Mouse (Mus musculus): ENCODE measurements at regions not wholly inside any gene's neighbourhood (a gene's known extent, or its start where the extent isn't known, plus 50 kb on each side); places are given as distances from the start of the nearest gene placed in this dataset.

- DNase-seq (ENCODE audit: low read depth): no peak
Measured at GRCm38 (mm10) chr3:50643068-50643467, 199.7 kb upstream of the Slc7a11 start.

GRCm38 (mm10) chr3:50639907-50640323 is 196.5 kb upstream of the Slc7a11 start:
- DNase-seq (ENCODE audit: low read depth): no peak

- no peak for DNase-seq (ENCODE audit: low read depth)
Measured at GRCm38 (mm10) chr3:50634457-50635075, 191.2 kb upstream of the Slc7a11 start.

- no peak for DNase-seq (ENCODE audit: low read depth)
Measured at GRCm38 (mm10) chr3:50631286-50631685, 187.9 kb upstream of the Slc7a11 start.

GRCm38 (mm10) chr3:50628092-50628696 is 184.8 kb upstream of the Slc7a11 start:
- peak; percentile 98 for DNase-seq (ENCODE audit: low read depth)

- peak; percentile 31 for DNase-seq (ENCODE audit: low read depth)
Measured at GRCm38 (mm10) chr3:50621176-50621575, 177.8 kb upstream of the Slc7a11 start.

GRCm38 (mm10) chr3:50619061-50619460 is 175.6 kb upstream of the Slc7a11 start:
- no peak for DNase-seq (ENCODE audit: low read depth)

- peak; percentile 75 for DNase-seq (ENCODE audit: low read depth)
Measured at GRCm38 (mm10) chr3:50615384-50616285, 172.2 kb upstream of the Slc7a11 start.

GRCm38 (mm10) chr3:50613011-50613410 is 169.6 kb upstream of the Slc7a11 start:
- DNase-seq (ENCODE audit: low read depth): no peak

GRCm38 (mm10) chr3:50609341-50610012 is 166.1 kb upstream of the Slc7a11 start:
- no peak for DNase-seq (ENCODE audit: low read depth)

GRCm38 (mm10) chr3:50607736-50608135 is 164.3 kb upstream of the Slc7a11 start:
- peak; percentile 78 for DNase-seq (ENCODE audit: low read depth)

GRCm38 (mm10) chr3:50606986-50607385 is 163.6 kb upstream of the Slc7a11 start:
- DNase-seq (ENCODE audit: low read depth): no peak

- DNase-seq (ENCODE audit: low read depth): peak; percentile 91
Measured at GRCm38 (mm10) chr3:50605750-50606149, 162.3 kb upstream of the Slc7a11 start.

- DNase-seq (ENCODE audit: low read depth): peak; percentile 67
Measured at GRCm38 (mm10) chr3:50603182-50603581, 159.8 kb upstream of the Slc7a11 start.

GRCm38 (mm10) chr3:50595732-50596131 is 152.3 kb upstream of the Slc7a11 start:
- DNase-seq (ENCODE audit: low read depth): no peak

GRCm38 (mm10) chr3:50584323-50584722 is 140.9 kb upstream of the Slc7a11 start:
- peak; percentile 76 for DNase-seq (ENCODE audit: low read depth)

GRCm38 (mm10) chr3:50583475-50583874 is 140.1 kb upstream of the Slc7a11 start:
- peak; percentile 96 for DNase-seq (ENCODE audit: low read depth)

GRCm38 (mm10) chr3:50574388-50574787 is 131.0 kb upstream of the Slc7a11 start:
- peak; percentile 64 for DNase-seq (ENCODE audit: low read depth)

- DNase-seq (ENCODE audit: low read depth): no peak
Measured at GRCm38 (mm10) chr3:50570027-50570426, 126.6 kb upstream of the Slc7a11 start.

GRCm38 (mm10) chr3:50569565-50569964 is 126.2 kb upstream of the Slc7a11 start:
- no peak for DNase-seq (ENCODE audit: low read depth)

- no peak for DNase-seq (ENCODE audit: low read depth)
Measured at GRCm38 (mm10) chr3:50554150-50554549, 110.7 kb upstream of the Slc7a11 start.

- DNase-seq (ENCODE audit: low read depth): no peak
Measured at GRCm38 (mm10) chr3:50548568-50548967, 105.2 kb upstream of the Slc7a11 start.

All from 416B (cell line).